Mouse (Mus musculus) cerebellum, adult 9-10 months (tissue): Measurements from ENCODE around the gene Dusp12.

Experiments
- DNase-seq: peaks from one replicate; pipeline ENCODE4 v3.0.0; 2022

Dusp12 gene

DNA sequence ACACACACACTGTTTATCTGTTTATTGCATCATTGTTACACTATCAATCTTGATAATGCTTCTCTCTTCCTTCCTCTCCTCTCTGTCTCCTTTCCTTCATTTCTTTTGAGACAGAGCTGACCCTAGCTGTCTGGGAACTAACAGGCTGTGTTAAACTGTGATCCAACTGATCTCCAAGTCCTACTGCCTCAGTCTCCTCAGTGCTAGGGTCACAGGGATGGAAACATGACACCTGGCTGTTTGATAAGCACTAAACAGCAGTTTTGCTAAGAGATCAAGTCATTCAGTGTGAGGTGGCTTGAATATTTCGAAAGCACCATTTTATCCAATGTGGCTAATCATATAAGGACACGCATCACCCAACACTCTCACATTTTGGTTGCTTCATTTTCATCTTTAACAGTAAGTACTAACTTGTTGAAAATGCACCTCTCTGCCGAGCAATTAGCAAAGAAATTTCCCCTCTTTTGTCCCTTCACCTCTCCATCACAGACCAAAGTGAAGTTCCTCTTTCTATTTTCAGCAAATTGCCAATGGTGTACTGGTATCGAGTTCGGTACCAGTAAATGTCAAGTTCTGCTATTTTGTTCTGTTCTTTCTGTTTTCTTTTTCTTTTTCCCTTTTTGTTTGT lies 11.4 kb upstream of the Dusp12 start:
- no peak for DNase-seq

DNA sequence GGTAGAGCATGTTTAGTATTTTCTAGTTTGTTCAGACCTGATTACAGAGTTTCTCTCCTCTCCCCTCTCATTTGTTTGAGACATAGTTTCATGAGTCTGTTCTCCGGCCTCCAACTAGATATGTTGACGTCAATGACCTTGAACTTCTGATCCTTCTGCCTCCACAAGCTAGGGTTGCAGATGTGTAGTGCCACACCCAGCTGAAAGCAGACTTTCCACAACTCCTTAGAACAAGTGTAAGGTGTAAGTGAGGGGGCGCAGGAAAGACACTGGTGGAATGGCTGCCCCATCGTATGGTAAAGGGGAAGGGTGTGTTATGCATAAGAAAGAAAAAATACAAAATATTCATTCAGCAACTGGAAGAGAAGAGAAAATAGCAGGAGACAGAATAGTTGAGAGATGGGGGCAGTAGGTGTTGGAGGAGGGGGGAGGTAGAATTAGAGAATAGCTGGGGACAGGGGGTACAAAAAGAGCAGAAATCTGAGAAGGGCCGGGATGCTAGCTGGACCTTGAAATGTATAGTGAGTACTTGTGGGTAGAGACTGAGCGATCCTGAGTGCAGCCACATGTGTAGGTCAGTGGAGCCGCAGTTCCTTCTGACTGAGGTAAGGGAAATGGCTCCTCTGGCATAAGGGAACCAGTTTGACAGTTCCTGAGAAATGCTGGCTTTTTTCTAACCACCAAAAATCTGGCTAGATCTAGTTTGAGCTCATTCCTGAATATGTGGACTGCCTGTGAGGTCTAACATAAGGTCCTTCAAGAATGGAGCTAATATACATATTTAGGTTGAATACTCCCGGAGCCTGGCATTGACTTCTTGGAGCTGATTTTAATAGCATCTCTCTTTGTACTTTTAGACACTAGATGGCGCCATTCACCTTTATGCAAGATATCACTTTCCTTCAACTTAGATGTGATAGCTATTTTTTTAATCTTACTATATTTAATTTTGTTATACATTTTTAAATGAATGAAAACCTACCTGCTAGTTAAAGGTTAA lies 9.6 kb upstream of the Dusp12 start:
- DNase-seq: peak; percentile 67

DNA sequence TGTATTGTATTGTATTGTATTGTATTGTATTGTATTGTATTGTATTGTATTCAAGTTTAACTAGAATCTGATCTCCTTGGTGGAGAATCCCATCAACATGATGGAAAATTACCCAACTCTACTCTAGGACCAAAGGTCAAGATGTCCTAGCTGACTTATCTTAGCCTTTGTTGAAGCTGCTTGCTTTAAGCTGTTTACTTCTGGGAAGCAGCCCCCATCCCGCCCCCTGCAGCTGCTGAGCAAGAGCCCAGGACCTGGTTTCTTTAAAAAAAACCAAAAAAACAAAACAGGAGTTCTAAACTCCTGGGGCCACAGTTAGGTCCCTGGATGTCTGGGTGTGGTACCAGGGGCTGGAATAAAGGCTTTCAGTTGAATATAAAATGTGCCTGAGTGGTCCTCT lies 6.9 kb upstream of the Dusp12 start:
- DNase-seq: no peak

DNA sequence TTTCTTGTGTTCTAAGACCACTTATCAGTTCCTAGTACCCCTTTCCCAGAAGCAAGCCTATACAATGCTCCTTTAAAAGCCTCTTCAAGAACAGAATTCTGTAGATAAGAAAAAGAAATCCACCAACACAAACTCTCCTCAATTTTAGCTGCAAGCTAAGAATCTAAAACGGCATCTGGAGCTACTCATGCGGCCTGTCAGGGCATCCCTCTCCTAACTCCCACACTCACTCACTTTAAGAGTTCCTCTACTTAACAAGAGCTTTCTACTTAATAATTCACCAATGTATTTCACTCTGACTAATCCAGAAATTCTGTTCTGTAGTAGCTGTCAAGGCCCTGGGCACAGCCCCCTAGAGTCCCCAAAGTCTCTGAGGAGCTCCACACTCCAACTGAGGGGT lies 6.3 kb upstream of the Dusp12 start:
- no peak for DNase-seq

DNA sequence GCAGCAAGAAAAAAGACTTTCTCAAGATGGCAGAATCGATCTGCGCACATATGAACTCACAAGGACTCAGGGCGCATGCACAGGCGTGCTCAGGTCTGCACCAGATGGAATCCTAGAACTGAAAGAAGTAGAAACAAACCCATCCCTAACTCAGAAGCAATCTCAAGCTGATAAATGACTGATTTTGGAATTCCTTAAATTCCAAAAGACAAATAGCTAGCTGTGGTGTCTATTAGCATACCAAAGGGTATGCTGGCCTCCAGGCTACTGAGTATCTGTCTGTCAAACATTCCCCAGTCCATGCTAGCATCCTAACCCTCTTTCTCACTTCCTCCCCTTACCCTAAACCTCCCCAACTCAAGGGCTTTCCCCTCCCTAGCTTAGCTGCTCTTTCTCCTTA lies 4.0 kb upstream of the Dusp12 start:
- DNase-seq: no peak

DNA sequence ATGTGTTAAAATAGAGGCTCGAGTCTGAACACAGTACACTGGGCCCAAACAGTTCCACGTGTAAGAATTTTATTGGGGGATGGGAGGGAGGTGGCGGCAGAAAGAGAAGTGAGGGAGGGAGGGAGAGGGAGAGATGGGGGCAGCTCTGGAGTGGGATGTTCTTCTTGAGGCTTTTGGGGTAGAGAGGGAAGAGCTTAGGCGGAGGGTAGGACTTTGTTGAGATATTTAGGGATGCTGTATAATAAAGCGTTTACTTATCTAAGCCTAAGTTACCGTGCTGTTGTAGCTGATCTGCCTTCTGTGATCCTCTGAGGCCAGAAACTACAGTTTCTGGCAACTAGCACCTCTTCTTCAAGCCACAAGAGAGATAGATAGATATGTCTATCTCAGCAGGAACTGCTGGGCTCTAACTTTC lies 711 bp upstream of the Dusp12 start:
- no peak for DNase-seq

DNA sequence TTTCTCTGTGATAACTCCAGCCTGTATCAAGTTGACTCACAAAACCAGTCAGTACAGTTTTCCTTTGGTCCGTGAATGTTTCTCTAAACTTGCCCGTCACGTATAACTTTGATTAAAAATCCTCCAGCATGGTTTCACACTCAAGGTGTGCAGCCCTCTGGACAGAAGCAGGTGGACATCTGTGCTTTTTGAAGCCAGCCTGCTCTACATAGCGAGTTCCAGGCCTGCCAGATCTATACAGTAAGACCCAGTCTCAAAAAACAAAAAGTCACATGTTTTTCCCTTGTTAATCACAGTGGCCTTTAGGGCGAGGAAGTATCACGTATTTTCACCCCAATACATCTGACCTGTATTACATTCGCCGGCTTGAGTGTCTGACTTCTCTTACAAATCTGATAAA lies 950 bp downstream of the Dusp12 start:
- no peak for DNase-seq

DNA sequence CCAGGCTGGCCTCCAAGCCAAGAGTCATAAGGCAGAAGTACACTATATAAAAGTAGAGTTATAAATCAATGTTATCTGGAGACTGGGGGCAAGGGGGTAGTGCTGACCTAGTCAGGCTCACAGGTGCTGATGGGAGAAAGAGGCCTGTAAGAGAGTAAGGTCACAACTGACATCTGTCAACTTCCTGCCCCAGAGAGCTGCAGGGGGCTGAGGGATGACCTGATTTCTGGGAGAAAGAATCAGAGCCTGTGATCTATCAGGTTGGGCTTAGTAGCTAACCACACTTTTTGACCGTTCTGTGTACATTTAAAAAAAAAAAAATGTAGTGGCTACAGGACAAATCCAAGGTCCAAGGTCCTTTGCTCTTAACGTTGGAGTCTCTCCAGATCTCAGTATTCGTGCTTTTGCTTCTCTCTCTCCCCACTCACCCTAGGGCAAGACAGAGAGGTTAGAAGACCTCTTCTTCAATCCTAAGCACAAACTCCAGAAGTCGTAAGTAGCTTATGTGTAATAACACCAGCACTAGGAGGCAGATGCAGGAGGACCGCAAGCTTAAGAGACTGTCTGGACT lies 2.3 kb downstream of the Dusp12 start:
- DNase-seq: no peak

DNA sequence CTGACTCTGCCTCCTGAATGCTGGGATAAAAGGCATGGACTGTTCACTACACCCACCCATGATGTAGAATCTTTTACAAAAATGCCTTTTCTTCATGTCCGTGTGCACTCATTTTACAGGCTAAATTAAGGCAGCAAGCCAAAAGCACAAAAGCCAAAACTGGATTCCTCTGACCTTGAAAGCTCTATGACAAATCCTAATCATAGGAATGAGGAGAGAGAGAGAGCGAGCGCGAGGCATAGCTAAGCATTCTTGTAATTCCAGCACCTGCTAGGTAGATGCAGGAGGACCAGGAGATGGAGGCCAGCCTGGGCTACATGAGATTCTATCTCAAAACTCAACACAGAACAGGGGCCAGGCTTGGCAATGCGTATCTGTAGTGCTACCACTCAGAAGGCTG lies 8.4 kb downstream of the Dusp12 start:
- DNase-seq: no peak

DNA sequence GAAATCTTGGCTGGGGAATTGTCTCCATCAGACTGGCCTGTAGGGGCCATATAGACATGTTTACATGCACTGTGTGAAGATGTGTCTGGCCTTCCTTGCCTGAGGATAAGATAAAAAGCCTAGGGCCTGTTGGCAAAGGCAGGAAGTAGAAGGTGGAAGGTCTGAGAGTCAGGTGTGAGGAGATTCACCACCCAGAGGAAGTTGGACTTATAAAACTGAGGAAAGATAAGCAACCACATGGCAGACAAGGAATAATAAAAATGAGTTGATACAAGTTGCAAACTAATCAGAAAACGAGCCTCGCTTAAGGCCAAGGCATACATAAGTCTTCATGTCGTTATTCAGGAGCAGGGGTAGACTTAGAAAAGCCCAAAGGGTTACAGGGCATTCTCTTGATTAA lies 9.7 kb downstream of the Dusp12 start:
- no peak for DNase-seq

DNA sequence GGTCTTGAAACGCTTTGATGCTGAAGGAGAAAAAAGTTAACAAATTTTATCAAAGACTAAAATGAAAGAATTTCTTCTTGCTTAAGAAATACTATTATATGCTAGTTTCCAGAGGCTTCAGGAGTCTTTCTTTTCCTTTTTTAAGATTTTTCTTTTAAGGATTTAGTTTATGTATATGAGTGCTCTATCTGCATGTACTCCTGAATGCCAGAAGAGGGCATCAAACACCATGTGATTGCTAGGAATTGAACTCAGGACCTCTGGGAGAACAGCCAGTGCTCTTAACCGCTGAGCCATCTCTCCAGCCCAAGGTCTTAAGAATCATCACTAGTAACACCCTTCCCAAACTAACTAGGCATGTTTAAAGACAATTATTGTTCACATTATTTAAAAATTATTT lies 13.4 kb downstream of the Dusp12 start:
- DNase-seq: no peak

DNA sequence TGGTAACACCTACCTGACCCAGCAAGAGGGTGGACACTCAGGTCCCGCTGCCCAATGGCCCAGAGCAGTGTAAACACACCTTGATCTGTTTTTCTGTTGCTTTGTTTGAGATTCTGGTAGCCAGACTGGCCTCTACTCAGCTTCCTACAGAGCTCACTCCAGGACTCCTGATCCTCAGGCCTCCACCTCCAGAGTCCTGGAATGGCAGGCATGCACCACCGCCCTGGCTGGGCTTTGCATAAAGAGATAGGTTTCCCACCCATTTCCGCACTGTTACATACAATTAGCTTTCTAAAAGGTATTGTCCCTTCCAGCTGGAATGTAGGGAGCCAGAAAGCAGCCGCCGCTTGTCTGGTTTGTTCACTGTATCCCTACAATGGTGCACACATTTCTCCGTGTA lies 13.9 kb downstream of the Dusp12 start:
- no peak for DNase-seq

DNA sequence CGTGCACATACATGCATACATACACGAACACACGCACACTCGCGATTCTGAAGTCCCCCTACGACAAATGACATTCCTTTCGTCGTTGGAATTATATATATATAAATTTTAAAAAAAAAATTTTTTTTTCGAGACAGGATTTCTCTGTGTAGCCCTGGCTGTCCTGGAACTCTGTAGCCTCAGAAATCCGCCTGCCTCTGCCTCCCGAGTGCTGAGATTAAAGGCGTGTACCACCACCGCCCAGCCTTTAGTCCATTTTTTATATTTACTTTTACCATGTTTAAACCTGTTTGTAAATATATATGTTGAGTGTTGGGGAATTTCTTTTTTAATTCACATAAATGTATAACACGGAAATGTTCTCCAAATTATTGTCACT lies 16.4 kb downstream of the Dusp12 start:
- DNase-seq: no peak

DNA sequence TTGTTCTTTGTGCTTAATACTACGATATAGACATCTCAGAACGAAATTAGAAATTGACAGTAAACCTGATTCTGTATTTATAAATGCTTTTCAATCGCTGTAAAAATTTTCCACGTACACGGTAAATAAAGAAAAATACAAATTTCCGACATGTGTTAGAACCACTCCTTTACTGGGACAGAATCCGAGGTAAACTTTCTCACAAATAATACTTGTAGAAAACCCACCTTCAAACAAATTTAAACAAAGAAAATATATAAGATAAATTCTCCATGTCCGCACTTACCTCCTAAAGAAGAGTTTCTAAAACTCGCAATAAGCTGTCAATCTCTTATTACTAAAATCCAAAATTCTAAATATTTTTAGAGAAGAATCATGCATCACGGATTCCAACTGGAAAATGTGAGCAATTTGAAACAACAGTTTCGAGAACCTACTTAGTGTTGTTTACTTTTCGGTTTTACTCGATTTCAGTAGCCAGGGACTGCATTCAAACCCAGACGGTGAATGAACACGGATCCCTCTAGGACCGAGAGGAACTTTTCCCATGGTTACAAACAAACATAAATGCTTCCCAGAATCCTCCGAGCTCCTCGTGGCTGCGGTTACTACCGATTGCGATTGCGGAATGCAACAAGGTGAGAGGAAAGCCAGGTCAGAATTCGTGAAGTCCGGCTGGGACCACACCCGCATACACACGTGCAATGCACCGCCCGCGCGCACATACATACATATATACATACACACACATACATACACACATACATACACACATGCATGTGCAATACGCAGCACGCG lies 17.0 kb downstream of the Dusp12 start:
- DNase-seq: peak; percentile 87

DNA sequence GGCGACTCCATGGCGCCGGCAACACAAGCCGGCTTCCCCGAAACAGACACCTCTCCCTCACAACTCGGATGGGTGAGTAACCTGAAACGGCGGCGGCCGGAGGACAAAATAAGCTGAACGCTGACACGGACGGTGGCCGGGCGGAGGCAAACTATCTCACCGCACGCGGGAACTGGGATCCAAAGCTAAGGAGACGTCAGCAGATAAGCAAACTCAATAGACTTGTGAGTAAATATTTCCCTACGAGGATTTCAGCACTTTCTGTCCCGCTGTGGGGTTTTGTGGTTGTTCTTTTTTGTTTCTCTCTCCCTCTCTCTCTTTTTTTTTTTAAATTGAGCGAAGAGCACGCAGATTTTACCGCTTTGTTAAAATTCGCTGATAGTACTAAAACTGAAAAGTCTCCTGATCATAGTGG lies 17.6 kb downstream of the Dusp12 start, which contains the start of gene Atf6:
TSS of gene Atf6 (minus strand) at position 81 of the 415 bp plus-strand sequence.
- peak; percentile 96 for DNase-seq

DNA sequence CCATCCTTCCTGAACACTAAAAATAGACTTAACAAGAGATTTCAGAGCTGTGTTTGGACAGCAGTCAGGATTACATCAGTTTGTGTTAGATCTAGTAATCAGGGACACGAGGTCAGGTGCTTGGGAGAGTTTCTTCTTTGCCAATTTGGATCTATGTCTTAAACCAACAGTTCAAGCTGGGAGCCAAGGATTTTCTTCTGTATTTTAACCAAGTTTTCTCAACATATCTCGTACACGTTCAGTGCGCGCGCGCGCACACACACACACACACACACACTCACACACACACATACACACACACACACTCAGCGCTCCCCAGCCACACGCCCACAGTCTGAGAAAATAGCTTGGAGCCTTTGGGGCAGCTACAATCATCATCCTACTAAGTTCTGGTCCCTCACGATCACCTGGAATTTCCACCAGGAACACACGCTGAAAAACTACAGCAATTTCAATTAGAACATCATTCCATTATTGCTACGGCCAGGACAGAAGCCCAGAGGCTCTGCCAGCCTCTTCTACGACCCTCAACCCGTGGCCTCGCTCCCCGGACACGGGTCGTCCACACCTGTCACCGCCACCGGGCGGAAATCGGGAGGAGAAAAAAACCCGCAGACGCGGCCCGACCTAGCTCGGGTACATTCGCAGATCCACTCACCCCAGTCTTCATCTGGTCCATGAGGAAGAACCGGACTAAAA lies 18.2 kb downstream of the Dusp12 start:
- DNase-seq: peak; percentile 44

DNA sequence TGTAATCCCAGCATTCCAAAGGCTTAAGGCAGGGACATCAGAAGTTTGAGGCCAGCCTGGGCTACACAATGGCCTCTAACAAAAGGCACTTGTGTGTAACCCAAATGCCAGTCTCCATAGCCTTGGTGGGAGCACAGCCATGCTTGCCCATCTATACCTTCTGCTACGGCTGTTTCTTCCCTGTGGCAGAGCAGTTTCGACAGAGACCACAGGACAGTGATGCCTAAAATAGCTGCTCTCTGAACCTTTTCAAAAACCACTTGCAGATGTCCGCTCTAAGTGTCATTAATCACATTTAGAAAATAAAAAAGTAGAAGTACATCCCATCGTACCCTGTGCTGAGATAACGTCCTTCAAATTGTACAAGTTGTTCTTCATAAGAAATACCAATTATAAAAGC lies 19.9 kb downstream of the Dusp12 start:
- DNase-seq: no peak

DNA sequence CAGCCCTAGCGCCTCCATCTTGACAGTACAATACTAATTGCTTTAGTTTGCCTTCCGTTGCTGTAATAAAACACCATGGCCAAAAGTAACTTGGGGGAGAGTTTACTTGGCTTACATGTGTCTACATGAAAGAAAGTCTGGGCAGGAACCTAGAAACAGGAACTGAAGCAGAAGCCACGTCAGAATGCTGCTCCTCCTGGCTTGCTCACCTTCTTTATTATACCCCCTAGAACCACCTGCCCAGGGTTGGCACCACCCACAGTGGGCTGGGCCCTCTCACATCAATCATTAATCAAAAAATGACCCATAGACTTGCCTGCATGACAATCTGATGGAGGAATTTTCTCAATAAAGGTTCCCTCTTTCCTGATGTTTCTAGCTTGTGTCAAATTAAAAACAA lies 20.6 kb downstream of the Dusp12 start:
- DNase-seq: no peak

DNA sequence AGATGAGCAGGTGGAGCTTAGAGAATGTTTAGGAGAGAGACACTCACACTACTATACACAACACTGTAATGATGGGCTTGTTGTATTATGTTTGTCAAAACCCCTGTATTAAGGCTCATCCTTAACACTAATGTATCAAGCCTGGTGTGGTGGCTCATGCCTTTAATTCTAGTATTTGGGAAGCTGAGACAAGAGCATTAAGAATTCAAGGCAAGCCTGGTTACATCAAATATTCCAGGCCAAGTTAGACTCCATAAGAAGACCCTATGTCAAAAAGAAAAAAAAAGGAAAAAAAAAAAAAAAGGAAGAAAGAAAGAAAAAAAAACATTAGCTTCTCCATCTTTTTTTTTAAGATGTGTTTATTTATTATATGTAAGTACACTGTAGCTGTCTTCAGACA lies 21.1 kb downstream of the Dusp12 start:
- no peak for DNase-seq

DNA sequence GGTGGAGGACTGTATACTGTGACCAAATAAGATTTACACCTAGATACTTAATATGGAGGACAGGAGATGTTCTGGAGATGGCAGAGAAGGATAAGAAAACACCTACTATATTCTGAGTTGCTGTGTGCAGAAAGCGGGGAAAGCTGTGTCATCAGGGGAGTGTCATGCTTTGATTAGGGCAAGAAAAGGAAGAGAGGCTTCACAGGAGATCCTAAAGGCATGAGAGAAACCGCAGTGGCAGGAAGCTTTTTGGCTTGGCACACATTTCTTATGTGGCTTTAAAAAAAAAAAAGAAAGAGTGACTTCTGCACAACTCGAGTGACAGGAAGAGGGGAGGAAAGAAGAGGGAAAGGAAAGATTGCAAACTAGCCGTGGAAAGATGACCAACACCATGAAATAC lies 22.3 kb downstream of the Dusp12 start:
- no peak for DNase-seq

DNA sequence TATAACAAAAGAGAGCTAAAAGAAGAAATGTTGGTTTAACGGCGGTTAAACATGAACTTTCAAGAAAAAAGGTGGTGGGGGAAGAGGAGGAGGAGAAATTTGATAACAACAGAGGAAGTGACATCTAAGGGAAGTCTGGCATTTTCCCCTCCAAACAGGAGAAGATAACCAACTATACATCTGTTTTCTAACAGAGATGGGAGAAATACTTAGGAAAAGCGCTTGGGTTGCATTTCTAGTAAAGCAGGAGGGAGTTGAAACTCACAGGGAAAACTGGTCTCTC lies 23.0 kb downstream of the Dusp12 start:
- no peak for DNase-seq

DNA sequence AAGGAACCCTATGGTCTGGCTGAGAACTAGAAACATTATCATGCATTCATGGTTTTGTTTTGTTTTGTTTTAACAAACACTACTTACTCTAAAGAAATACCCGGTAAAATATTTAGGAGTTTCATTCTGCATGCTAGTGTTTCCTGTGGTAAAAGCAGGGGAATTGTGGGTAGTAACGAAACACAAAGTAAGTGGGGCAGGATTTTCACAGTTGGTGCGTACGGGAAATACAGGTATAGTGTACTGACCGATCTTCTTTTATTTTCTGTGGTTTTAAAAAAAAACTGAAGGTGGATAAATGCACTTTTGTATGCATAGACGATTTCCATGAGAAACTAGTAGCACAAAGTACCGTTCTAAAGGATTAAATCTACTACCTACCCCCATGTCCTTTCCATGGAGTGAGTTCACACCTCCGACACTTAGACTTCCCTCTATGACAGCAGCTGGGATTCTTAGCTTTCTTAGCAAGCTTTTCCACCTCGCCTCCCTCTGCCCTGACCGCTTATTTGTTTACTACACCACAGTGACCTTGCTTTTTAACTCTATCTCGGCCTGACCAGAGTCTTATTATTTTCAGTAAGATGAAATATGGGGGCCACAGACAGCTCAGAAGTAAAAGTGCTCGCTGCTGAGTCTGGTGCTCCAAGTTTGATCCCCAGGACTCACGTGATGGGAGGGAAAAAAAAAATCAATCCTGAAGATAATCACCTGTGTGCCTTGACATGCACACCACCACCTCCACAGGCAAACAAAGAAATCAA lies 23.5 kb downstream of the Dusp12 start:
- DNase-seq: no peak
